Mouse (Mus musculus) MEL-GATA-1-ER (cell line): Measurements from ENCODE around the gene Ecm2.

ENCODE experiments used
- DNase-seq: peaks from one replicate; pipeline ENCODE4 v3.0.0-alpha.2; 2012; ENCODE audit warnings: low read depth; ENCODE audit errors: extremely low read depth

The Ecm2 gene

DNA sequence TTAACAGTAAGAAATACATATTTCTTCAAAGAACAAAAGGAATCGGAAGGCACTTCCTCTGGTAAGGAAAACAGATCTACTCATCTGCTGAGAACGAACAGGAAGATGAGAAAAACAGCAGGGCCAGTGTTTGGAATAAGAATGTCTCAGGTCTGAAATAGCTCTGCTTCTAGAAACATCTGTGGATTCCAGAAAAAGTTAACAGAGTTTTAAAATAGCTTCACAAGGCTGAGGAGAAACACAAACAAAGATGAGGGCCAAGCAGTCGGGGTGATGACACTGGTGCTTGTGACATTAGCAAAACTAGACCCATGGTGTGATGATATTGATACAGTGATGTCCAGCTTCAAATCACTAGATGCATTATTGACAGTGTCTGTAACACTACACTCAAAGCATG, 2.6 kb downstream of the Ecm2 start:
- DNase-seq: no peak

- DNase-seq: no peak
Observed at GRCm38 (mm10) chr13:49518761-49519160, 14.2 kb downstream of the Ecm2 start.

GRCm38 (mm10) chr13:49526235-49526634, 21.6 kb downstream of the Ecm2 start:
- no peak for DNase-seq

- DNase-seq: no peak
Observed at GRCm38 (mm10) chr13:49530636-49531035, 26.0 kb downstream of the Ecm2 start.

- DNase-seq: no peak
Observed at GRCm38 (mm10) chr13:49536946-49537345, 32.3 kb downstream of the Ecm2 start.

DNA sequence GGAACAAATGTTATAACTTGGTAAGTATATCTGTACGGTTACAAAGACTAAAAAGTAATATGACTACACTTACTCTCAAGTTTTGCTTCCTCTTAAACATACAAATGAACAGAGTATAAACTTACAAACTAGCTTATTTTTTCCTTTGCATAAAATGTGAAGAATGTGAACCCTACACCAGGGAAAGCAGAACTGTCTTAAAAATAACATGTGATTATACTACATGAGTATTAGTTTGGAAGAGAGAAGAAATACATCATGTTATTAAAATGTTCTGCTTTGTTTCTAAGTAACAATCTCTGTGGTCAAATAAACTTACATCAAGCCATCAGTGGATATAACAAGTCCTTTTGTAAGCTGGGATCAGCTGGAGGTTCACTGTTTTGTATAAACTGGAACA, 34.1 kb downstream of the Ecm2 start:
- no peak for DNase-seq

DNA sequence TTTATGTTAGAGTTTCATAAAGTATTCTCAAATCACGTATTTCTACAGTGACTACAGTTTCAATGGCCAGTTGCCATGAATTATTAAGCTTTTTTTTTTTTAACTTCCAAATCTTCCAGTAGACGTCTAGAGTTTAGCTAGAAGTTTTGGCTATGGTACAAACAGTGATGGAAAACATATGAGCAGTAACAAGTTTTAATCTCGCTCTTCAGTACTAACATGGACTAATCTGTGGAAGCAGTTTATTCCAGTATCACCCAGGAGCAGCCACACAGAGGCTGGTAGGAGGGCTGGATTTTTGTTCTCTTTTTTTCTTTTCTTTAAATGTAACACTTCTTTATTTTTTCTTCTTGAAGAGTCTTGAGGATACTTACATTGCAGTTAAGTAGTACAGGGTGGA, 39.7 kb downstream of the Ecm2 start, which contains the start of gene Aspn:
Gene Aspn, plus strand, starts transcription at position 165 of the 400 bp plus-strand sequence.
- no peak for DNase-seq

DNA sequence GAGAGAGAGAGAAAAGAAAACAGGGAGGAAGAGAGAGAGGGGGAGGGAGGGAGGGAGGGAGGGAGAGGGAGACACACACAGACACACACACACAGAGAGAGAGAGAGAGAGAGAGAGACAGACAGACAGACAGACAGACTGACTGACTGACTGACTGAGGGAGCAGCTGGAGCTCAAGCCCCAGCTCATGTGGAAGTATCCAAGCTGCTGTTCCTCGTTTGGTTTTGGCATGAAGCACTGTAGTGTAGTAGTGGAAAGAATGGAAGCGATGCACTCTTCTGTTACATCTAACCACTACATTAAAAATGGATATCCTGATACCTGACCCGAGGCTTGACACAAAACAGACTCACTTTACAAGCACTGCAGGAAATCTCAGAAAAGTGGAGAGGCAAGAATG, 41.0 kb downstream of the Ecm2 start:
- DNase-seq: no peak

GRCm38 (mm10) chr13:49546517-49546916, 41.9 kb downstream of the Ecm2 start:
- no peak for DNase-seq

DNA sequence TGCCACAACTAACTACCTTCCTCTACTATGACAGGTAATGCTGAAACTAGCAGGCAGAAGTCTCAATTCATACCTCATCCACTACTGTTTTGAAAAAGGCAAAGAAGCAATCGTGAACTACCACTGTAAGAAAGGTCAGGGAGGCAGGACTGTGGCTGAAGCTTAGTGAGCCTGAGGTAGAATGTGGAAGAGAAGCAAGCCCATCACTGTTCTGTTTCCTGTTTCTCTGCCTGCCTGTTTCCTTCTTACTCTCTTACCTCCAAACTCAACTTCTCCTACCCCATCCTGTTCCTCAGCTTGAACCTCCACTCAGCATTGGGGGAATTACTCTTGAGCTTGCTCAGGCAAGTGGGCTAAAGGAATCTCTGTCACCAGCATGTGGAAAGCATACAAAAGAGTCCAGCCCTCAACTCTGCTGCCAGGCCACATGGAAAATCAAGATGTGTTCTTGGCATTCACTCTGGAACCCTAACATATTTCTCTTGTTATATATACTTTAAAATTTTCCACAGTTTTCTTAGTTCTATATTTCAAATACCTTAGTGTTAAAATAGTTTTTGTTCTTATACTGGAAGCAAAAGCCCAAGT, 43.0 kb downstream of the Ecm2 start:
- DNase-seq: no peak

- DNase-seq: no peak
Observed at GRCm38 (mm10) chr13:49549616-49550015, 45.0 kb downstream of the Ecm2 start.

- no peak for DNase-seq
Observed at GRCm38 (mm10) chr13:49554519-49554918, 49.9 kb downstream of the Ecm2 start.

GRCm38 (mm10) chr13:49556203-49556602, 51.6 kb downstream of the Ecm2 start:
- no peak for DNase-seq

DNA sequence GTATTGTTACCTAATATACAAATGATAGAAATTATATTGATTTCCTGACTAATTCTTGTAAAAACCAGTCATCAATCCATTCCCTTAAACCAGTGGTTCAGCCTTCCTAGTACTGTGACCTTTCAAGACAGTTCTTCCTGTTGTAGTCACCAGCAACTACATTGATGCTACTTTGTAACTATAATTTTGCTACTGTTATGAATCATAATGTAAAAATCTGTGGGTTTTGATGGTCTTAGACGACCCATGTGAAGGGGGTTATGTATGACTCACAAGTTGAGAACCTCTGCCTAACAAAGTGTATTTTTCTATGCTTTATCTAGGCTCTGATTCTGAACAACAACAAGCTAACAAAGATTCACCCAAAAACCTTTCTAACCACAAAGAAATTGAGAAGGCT, 52.3 kb downstream of the Ecm2 start:
- DNase-seq: no peak

DNA sequence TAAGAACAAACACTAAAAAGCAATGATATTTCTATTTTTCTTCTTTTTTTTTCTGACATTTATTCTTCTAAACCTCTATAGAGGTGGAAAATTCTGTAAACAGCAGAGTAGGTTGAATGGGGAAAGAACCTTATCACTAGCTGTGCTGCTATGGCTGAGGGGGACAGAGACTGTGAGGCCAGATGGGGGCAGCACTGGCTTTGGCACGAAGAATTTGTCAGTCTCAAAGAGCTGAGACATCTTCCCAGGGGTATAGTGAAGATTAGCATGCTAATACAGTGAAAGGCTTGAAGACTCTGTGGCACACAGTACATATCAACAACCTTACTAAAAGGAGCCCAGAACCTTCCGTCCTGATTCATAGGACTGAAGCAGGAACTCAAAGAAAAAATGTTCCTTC, 54.6 kb downstream of the Ecm2 start:
- peak; percentile 51 for DNase-seq

DNA sequence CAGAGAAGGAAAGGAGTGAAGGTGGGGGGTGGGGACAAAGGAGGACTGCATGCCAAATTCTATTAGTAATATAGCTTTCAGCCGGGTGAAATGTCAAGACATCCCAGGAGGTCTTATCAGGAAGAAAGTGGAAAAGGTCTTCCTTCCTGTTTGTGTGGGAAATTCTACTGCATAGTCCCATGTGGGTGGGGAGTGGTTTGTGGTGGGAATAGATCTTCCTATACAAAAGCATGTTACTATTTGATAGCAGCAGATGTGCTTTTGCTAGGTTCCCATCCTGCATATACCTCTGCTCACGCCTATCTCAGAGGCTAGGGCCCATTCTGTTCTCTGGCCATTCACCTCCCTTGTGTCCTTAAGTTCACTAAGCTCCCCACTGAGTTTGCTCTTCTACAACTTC, 56.3 kb downstream of the Ecm2 start:
- DNase-seq: peak; percentile 81

- no peak for DNase-seq
Observed at GRCm38 (mm10) chr13:49564347-49564746, 59.7 kb downstream of the Ecm2 start.

DNA sequence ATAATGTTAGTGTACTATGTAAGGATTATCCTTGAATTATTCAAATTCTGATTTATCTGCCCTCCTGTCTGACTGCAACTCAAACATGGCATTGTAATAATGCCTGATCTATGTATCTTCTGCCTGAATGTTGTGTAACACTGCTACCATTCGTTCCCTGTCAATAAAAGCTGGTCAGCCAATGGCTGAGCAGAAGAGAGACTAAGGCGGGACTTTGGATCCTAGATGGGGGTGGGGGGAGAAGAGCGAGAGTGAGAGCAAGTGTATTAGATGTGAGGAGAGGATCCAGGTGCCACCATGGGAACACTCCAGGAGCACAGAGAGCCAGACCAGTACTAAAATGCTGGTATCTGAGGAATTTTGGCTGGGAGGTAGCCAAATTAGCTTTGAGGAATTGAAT, 65.8 kb downstream of the Ecm2 start:
- DNase-seq: no peak

DNA sequence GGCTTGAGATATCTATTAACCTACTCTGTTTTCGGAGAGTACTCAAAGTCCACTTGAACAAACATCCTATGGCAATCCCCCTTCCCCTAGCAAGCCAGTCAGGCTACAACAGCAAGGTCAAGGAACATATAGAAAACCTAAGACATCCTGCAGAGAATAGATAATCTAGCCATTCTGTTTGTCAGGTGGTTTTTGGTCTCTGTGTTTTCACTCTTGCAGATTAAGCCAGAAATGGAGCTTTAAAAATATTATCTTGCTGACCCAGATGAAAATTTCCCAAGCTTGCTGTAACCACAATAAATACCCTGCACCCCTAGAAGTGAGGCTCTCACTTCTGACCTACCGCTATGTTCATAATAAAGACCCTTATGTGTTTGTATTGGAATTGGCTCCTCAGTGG, 66.8 kb downstream of the Ecm2 start:
- DNase-seq: peak; percentile 85

DNA sequence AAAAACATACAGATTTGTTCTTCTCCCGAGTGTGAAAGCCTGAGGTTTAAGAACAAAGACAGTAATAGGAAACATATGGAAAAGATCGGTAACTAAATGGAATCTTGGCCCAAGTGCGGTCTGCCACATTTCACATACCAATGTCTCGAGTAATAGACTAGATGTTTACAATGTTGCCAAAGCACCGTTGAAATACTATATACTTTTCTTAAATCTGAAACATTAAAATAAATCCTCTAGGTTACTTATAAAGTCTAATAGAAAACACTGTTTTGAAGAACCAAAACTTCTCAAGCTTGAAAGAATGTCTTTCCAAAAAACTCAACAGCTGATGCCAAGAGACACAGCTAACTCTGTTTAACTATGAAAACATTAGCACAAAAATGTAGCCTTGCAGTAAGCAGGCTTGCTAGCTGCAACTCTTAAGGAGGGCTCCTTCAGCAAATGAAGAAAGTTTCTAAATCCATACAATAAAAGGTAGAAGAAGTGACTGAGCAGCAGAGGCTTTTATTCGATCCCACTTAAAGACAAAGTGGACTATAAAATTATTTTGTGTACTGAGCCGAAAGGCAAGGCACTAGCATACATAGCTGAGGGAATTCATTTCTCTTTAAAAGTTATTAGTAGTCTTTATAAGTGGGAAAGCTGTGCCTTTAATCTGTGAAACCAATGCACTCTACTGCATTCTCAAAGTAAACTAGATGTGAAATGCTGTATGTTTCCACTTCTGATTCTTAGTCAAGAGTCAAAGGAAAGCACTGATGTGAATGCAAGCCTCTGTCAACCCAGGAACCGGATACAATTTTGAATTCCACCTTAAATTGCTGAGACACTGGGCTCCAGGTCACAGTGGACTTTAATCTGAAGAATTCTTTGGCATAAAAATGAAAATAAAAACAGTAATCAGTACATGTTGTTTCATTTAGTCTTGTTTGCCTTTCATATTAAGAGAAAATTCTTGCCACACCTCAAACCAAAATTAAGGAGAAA, 77.2 kb downstream of the Ecm2 start, which contains the start of gene Omd:
Gene Omd, plus strand, starts transcription at position 922 of the 990 bp plus-strand sequence.
- no peak for DNase-seq
